Mouse (Mus musculus) erythroid progenitor cell, adult 5-6 weeks (primary cell): ENCODE results near the gene Nop2. TPM values are rescaled to one million over a fixed set of nuclear protein-coding genes. Genes with fewer than 3 reads are reported as not detected.
A peak's percentile ranks its signal among the peaks of the same experiment; 100 is the strongest.

Source experiments
- ATAC-seq: replicated peaks from 2 replicates; pipeline ENCODE4 v1.8.0; 2016; ENCODE audit warnings: moderate number of reproducible peaks, mild to moderate bottlenecking, moderate TSS enrichment, inconsistent platforms; ENCODE audit not compliant: poor library complexity, low FRiP score, severe bottlenecking
- total RNA-seq, 2 experiments: library from RNA; stranded (forward) in 1 of 2; stranded (reverse) in 1 of 2; fragments of 150-400 nt in 1 of 2; fragments of 186-747, 209-891 nt in 1 of 2; gene quantifications; 2 replicates each; pipeline versions ENCODE4 v1.2.3 to v1.2.4; 2015 to 2017; ENCODE audit warnings: low replicate concordance in 2 of 2

The Nop2 gene
- total RNA-seq, 2 experiments from 2014 or later: 5.7 to 6.7 TPM

- peak; percentile 78 for ATAC-seq
These were observed 33.7 kb downstream of the Nop2 start for GRCm38 (mm10) chr6:125165328-125165891.

GRCm38 (mm10) chr6:125166051-125166751 is 34.5 kb downstream of the Nop2 start, which contains the start of gene Gapdh:
Gapdh (minus strand) TSS chr6:125166467.
- ATAC-seq: no peak

- ATAC-seq: no peak
These were observed 35.3 kb downstream of the Nop2 start for GRCm38 (mm10) chr6:125166861-125167650.

GRCm38 (mm10) chr6:125168086-125168485 is 36.4 kb downstream of the Nop2 start:
- ATAC-seq: no peak

GRCm38 (mm10) chr6:125170194-125170593 is 38.5 kb downstream of the Nop2 start:
- no peak for ATAC-seq

- ATAC-seq: no peak
These were observed 40.8 kb downstream of the Nop2 start for GRCm38 (mm10) chr6:125172474-125172873.

- no peak for ATAC-seq
These were observed 41.5 kb downstream of the Nop2 start for GRCm38 (mm10) chr6:125173256-125173655.

- ATAC-seq: no peak
These were observed 43.8 kb downstream of the Nop2 start for GRCm38 (mm10) chr6:125175469-125175868.

GRCm38 (mm10) chr6:125179601-125180000 is 47.9 kb downstream of the Nop2 start:
- no peak for ATAC-seq

GRCm38 (mm10) chr6:125182133-125182532 is 50.4 kb downstream of the Nop2 start:
- no peak for ATAC-seq

GRCm38 (mm10) chr6:125186203-125186602 is 54.5 kb downstream of the Nop2 start:
- no peak for ATAC-seq

GRCm38 (mm10) chr6:125190816-125191215 is 59.1 kb downstream of the Nop2 start:
- ATAC-seq: no peak

- ATAC-seq: peak; percentile 91
These were observed 59.8 kb downstream of the Nop2 start, which contains the start of the genes Ncapd2 and Mrpl51 for GRCm38 (mm10) chr6:125191332-125192015. Ncapd2 (minus strand) TSS chr6:125191701. Mrpl51 (plus strand) TSS chr6:125191801.

GRCm38 (mm10) chr6:125192016-125192714 is 60.5 kb downstream of the Nop2 start:
- peak; percentile 85 for ATAC-seq

- no peak for ATAC-seq
These were observed 61.1 kb downstream of the Nop2 start for GRCm38 (mm10) chr6:125192841-125193240.

GRCm38 (mm10) chr6:125193390-125193789 is 61.7 kb downstream of the Nop2 start:
- no peak for ATAC-seq
